Mouse (Mus musculus) cerebellum, adult 11 months (tissue): ENCODE measurements around the gene Syt14.

Experiments
- DNase-seq: peaks from one replicate; pipeline ENCODE4 v3.0.0; 2022

Syt14 gene

DNA sequence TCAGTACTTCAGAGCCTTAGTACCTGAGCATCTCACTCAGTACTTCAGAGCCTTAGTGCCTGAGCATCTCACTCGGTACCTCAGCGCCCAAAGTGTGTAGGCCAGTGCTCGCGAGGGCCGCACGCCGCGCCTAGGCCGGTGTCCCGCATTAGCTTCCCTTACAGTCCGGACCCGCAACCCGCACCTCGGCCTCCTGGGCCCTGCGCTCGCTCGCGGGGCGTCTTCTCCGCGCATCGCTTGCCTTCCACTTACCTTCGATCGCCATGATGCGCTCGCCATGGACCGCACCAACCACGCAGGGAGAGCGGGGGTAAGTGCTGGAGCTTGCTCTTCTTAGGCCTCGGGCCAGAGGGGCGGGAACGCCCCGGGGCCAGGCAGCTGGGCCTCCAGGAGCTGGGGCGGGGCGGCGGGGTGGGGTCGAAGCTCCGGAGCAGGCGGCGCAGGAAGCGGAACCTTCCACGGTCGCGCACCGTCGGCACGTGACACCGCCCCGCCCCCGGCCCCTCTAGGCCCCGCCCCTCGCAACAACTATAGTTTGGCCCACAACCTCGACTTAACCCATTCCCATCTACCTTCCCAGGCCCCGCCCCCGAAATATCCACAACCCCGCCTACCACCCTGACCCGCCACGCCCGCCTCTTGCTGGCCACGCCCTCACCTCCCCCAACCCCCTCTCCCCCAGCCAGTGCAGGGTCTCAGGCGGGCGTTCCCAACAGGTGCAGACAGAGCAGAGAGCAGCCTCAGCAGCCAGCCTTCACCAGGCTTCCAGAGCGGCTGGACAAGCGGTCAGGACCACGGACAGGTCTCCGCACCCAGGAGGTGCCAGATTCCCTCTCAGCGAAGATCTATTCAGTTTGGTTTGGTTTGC, at the start of gene Syt14:
Gene Syt14, minus strand, starts transcription at position 405 of the 868 bp plus-strand sequence.
- DNase-seq, result peak; percentile 70

DNA sequence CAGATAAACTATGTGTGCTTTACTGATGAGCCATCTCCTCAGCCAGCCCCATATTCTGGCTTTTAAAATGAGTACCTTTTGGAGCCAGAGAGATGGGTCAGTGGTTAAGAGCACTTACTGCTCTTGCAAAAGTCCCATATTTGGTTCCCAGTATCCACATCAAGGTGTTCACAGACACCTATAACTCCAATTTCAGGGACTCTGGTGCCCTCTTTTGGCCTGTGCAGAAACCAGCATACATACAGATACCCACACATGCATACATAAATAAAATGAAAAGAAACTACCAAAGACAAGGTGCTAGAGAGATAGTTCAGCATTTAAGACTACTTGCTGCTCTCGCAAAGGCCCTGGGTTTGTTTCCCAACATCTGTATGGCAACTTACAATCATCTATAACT, 48.4 kb upstream of the Syt14 start:
- DNase-seq, result no peak

GRCm38 (mm10) chr1:193083051-193083450, 47.5 kb upstream of the Syt14 start:
- DNase-seq, result no peak

DNA sequence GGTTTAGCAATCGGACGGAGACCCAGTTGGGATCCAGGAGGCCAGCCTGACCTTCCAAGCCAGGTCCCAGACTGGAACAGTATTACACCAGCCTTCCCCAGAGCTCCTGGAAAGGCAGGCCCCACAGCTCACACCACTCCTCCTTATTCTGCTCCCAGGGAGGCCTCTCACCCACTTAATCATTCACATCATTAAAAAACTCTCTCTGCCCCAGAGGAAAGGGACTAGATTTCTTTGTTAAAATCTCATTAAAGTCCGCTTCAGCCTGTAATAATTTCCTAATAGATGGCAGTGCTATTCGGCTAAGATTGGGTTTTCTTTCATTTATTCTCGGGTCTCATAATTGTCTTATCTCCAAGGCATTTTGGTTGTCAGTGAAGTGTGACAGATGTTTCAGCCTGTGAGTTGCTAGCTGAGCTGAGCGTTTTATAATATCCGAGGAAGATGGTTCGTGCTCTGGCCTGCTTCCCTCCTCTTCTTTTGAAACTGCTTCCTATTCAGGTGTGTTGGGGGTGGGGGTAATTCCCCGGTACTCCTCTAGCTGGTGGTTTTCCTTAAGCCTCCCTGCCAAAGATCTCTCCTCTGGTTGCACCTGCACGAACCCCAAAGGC, 46.8 kb upstream of the Syt14 start:
- DNase-seq, result no peak

DNA sequence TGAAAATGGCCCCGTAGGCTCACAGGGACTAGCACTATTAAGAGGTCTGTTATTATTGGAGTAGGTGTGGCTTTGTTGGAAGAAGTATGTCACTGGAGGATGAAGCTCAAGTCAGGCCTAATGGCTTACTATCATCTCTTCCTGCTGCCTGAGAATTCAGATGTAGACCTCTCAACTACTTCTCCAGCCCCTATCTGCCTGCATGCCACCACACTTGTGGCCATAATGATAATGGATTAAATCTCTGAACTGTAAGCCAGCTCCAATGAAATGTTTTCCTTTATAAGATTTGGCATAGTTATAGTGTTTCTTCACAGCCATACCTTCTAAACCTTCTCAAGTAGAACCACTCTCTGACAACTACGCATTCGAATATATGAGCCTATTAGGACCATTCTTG, 27.0 kb upstream of the Syt14 start:
- DNase-seq, result no peak

- no peak for DNase-seq
Observed at GRCm38 (mm10) chr1:193060167-193060566, 24.6 kb upstream of the Syt14 start.

- DNase-seq, result no peak
Observed at GRCm38 (mm10) chr1:193059596-193059995, 24.0 kb upstream of the Syt14 start.

DNA sequence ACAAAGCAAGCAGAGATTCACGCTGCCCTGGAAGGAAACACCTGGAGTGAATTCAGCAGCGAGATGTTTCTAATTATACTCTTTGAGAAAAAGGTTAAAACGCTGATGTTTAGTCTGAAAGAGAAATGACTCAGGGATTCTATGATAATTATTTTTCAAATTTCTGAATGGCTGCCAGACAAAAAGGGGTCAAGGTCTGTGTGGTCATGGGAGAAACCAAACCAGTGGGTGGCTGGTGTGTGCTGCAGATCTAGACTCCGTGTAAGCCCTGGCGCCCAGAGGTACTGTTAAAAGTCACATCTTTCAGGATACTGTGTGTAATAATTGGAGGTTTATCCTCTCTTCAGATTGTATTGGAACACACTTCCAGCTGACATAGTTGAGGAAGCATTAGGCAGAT, 18.8 kb upstream of the Syt14 start:
- no peak for DNase-seq

GRCm38 (mm10) chr1:193053065-193053464, 17.5 kb upstream of the Syt14 start:
- no peak for DNase-seq

DNA sequence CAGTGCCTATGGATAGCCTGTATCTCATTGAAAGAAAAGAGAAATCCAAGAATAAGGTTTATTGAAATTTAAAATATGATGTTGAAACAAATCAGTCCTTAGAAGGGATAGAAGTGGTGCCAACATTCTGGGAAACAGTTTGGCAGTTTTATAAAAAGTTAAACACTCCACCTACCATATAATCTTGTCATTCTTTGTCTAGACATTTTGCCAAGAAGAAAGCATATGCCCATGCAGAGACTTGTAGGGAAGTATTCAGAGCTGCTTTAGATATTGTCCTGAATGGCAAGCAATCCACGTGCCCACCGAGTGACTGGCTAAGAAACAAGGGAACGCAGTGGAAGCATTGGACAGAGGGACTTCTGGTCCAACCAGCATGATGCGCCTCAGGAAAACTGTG, 12.0 kb upstream of the Syt14 start:
- no peak for DNase-seq

DNA sequence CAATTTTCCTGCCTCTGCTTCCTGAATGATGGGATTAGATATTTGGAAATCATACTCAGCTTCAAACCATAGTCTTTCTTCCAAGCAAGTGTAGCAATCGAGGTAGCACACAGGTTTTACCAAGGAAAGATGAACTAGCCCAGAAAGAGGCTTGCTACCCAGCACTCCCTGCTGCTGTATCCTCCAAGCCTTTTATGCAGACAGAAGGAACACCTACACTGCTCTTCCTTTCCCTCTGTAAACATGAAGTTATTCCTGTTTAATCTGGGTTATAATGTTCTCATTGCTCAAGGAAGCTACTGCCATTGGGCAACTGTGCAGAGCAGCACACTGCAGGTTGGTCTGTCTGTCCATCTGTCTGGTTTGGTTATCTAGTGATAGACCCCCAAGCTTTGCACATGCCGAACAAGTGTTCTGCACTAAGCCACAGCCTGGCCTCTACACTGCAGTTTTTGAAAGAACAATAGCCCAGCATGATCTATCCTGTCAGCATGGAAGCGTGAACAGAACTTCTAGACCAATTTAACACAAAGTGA, 7.3 kb upstream of the Syt14 start:
- DNase-seq, result no peak

DNA sequence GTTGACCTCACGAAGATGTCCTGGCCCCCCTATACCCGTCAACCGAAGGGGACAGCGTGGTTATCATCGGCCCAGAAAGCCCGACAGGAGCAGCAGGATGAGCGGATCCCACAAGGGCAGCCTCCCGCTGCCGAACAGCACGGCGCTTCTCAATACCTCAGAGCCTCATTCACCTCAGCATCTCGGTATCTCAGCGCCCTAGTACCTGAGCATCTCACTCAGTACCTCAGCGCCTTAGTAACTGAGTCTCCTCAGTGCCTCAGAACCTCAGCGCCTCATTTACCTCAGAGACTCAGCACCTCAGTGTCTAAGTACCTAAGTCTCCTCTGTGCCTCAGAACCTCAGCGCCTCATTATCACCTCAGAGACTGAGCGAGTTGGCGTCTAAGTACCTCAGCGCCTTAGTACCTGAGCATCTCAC, 614 bp downstream of the Syt14 start:
- peak; percentile 17 for DNase-seq

- no peak for DNase-seq
Observed at GRCm38 (mm10) chr1:193024311-193024710, 11.3 kb downstream of the Syt14 start.

GRCm38 (mm10) chr1:193012351-193012750, 23.2 kb downstream of the Syt14 start:
- DNase-seq, result no peak

DNA sequence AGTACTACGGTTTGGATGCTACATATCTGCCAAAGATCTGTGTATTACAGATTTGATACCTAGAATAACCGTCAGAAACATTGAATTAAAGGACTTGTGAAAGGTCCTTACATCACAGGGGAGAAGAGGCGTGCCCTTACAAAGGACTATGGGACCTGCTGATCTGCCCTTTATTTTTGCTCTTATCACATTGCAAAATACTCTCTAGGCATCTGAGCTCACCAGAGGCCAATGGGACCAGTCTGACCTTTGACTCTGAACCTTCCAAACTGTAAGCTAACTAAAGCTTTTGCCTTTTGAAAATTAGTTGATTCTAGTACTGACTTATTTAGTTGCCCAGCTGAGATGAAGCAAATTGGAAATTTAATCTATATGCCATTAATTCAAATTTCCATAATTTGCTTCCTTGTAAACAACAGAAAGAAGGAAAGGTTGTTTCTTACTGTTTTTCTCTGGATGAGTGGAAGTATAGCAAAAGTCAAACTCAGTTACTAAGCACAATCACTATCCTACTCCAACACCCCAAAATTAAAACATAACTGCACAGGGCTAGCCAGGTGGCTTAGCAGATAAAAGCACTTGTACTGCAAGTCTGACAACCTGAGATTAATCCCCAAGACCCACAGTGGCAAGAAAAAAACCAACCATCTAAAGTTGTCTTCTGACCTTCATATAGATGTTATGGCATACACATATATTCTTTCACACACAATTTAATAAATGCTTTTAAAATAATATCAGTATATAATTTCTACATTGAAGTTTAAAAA, 24.4 kb downstream of the Syt14 start:
- DNase-seq, result no peak

- no peak for DNase-seq
Observed at GRCm38 (mm10) chr1:193004581-193004980, 31.0 kb downstream of the Syt14 start.

- DNase-seq, result no peak
Observed at GRCm38 (mm10) chr1:193003953-193004352, 31.6 kb downstream of the Syt14 start.

- DNase-seq, result no peak
Observed at GRCm38 (mm10) chr1:193002307-193002706, 33.3 kb downstream of the Syt14 start.

DNA sequence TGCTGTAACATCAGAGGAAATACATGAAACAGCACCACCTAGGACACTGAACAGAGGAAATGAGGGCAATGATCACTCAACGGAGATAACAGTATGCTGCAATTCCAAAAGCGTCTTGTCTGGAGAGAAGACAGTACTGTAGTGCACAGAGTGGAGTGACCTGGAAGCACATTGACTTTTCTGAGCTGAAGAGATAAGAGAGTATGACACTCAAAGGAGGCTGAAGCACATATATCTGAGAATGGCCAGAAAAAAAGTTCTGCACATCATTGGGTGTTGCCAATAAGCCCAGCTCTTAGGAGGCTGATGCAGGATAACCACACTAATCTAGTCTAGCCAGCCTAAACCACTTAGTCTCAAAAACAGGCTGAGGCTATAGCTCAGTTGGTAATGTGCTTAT, 34.0 kb downstream of the Syt14 start:
- no peak for DNase-seq

DNA sequence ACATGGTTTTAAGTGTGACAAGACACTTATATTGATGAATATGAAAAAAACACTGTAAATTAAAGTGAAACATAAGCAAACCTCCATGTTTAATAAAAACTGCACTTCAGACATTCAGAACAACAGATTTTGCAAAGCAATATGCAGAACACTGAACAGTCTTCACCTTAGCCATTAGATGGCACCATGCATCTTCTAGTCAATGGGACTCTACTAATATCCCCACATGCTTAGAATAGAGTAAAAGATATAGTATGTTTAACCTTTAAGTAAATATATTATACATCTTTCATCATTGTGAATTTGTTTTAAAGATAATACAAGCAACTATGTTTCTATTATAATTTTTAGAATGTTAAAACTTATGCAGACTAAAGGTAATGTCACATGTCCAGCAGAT, 34.7 kb downstream of the Syt14 start:
- DNase-seq, result no peak

DNA sequence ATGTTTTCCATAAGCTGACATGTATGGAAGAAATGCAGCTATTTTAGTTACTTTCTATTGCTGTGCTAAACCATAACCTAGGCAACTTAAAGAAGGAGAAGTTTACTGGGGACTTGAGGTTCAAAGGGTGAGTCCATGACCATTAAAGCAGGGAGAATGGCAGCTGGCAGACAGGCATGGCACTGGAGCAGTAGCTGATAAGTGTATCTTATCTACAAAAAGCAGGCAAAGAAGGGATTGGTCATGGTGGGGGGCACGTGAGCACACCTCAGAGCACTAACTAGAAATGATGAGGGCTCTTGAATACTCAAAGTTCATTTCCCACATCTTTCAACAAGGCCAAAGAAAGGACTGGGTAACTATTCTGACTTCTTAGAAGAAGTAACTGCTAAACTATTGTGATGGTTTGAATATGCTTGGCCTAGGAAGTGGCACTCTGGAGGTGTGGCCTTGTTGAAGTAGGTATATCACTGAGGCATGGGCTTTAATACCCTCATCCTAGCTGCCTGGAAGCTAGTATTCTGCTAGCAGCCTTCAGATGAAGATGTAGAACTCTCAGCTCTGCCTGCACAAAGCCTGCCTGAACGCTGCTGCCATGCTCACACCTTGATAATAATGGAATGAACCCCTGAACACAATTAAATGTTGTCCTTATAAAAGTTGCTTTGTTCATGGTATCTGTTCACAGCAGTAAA, 41.2 kb downstream of the Syt14 start:
- no peak for DNase-seq

GRCm38 (mm10) chr1:192993491-192993890, 42.1 kb downstream of the Syt14 start:
- DNase-seq, result no peak

GRCm38 (mm10) chr1:192987203-192987602, 48.4 kb downstream of the Syt14 start:
- no peak for DNase-seq
